Mouse (Mus musculus): ENCODE results near the gene Robo3.
A peak's percentile ranks its signal among the peaks of the same experiment; 100 is the strongest.

DNA sequence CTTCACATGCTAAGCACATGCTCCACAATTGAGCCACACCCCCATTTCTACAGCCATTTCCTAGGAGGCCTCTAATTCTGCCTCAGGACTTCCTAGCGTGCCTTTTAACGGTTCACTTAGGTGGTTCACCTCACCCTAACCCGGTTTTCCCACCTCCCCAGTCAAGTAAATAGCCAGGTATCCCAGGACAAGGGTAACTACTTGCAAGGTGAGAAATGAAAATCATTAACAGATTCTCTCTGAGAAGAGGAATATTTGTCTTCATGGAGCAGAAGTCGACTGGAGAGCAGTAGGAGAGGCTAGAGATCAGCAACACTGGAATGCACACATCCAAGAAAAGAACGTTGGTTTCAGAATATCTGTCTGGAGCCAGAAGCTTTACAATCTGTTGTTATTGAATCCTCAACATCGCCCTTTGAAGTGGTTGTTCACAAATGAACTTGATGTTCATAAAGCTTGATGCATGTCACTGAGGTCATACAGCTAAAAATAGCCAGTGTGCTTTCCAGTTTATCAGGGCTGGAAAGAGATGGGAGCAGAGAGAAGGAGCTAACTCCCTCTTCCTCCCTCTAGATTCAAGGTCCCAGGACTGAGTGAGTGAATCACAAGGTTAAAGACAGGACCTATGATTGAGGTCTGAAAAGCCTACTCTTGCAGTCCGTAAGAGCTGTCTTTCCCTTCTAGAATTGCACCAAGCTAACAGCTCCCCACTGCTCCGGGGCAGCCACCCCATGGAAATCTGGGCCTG lies 23.2 kb downstream of the Robo3 start:
- no peak for TF ChIP-seq CTCF (IDR thresholded peaks at IDR 0.05)
- TF ChIP-seq POLR2A (IDR thresholded peaks at IDR 0.05; ENCODE audit: insufficient read depth, low read depth, low read length), result 0 out of 2 replicates have a peak, but pooled peaks have one; percentile 4
- no peak for TF ChIP-seq EP300 (IDR thresholded peaks at IDR 0.05; ENCODE audit: insufficient read depth, low read depth, low read length)

Measured in heart, adult 2 months (tissue).